Mouse (Mus musculus): ENCODE measurements around the gene Fbxw8. TPM values are rescaled to one million over a fixed set of nuclear protein-coding genes. Genes with fewer than 3 reads are reported as not detected.

Fbxw8 gene
- polyA plus RNA-seq, 1 experiment from 2014 or later: 42.9 TPM

GRCm38 (mm10) chr5:118128651-118129050 is 26.6 kb downstream of the Fbxw8 start:
- Histone ChIP-seq H3K9ac (replicated peaks) (no peak overlapping the region), H3K27me3 (no peaks in the 10 kb centered on the region), H3K4me3 (replicated peaks) (no peak overlapping the region), H3K27ac (no peak overlapping the region), H3K4me1 (replicated peaks) (peaks cover 2% of the 10 kb centered on the region; the same call in 1 of the 2 replicates), H3K9me3 (no peaks in the 10 kb centered on the region), H3K4me2 (no peak overlapping the region), H3K36me3 (peaks cover 78% of the 10 kb centered on the region)
- no peak for ATAC-seq (ENCODE audit: insufficient number of reproducible peaks, insufficient read depth, low FRiP score, low TSS enrichment, low read depth)
- 78% methylated on average over 9 of the region's 9 CpGs for WGBS

GRCm38 (mm10) chr5:118128208-118128607 is 27.1 kb downstream of the Fbxw8 start:
- Histone ChIP-seq H3K9ac (replicated peaks) (no peak overlapping the region), H3K4me2 (no peak overlapping the region), H3K36me3 (peaks cover 80% of the 10 kb centered on the region), H3K27ac (no peak overlapping the region), H3K27me3 (no peaks in the 10 kb centered on the region), H3K4me3 (replicated peaks) (no peak overlapping the region), H3K4me1 (replicated peaks) (peaks cover 6% of the 10 kb centered on the region; the same call in 1 of the 2 replicates), H3K9me3 (no peaks in the 10 kb centered on the region)
- ATAC-seq (ENCODE audit: insufficient number of reproducible peaks, insufficient read depth, low FRiP score, low TSS enrichment, low read depth): no peak
- 74% methylated on average over 6 of the region's 6 CpGs for WGBS

GRCm38 (mm10) chr5:118126671-118127070 is 28.6 kb downstream of the Fbxw8 start:
- Histone ChIP-seq H3K9me3 (no peaks in the 10 kb centered on the region), H3K4me2 (no peak overlapping the region), H3K9ac (replicated peaks) (no peak overlapping the region), H3K4me1 (replicated peaks) (peaks cover 6% of the 10 kb centered on the region; the same call in 1 of the 2 replicates), H3K27ac (no peak overlapping the region), H3K36me3 (peaks cover 78% of the 10 kb centered on the region), H3K27me3 (no peaks in the 10 kb centered on the region), H3K4me3 (replicated peaks) (no peak overlapping the region)
- 89% methylated on average over 4 of the region's 4 CpGs for whole genome bisulfite sequencing
- no peak for ATAC-seq (ENCODE audit: insufficient number of reproducible peaks, insufficient read depth, low FRiP score, low TSS enrichment, low read depth)

- no peaks in the 10 kb centered on the region for H3K9me3 ChIP-seq
- WGBS: 61% methylated on average over 10 of the region's 10 CpGs
- H3K27me3 ChIP-seq: no peaks in the 10 kb centered on the region
- H3K4me2 ChIP-seq: no peak overlapping the region
- no peak overlapping the region for H3K4me3 ChIP-seq (replicated peaks)
- peaks cover 70% of the 10 kb centered on the region for H3K36me3 ChIP-seq
- ATAC-seq (ENCODE audit: insufficient number of reproducible peaks, insufficient read depth, low FRiP score, low TSS enrichment, low read depth): no peak
- no peak overlapping the region for H3K9ac ChIP-seq (replicated peaks)
- H3K27ac ChIP-seq: no peak overlapping the region
- peaks cover 31% of the 10 kb centered on the region for H3K4me1 ChIP-seq (replicated peaks)
Measured at GRCm38 (mm10) chr5:118123096-118123495, 32.2 kb downstream of the Fbxw8 start.

GRCm38 (mm10) chr5:118121928-118122327 is 33.3 kb downstream of the Fbxw8 start:
- Histone ChIP-seq H3K4me2 (no peak overlapping the region), H3K27me3 (no peaks in the 10 kb centered on the region), H3K4me3 (replicated peaks) (no peak overlapping the region), H3K9ac (replicated peaks) (no peak overlapping the region), H3K9me3 (no peaks in the 10 kb centered on the region), H3K36me3 (peaks cover 69% of the 10 kb centered on the region), H3K4me1 (replicated peaks) (peaks cover 31% of the 10 kb centered on the region), H3K27ac (no peak overlapping the region)
- no peak for ATAC-seq (ENCODE audit: insufficient number of reproducible peaks, insufficient read depth, low FRiP score, low TSS enrichment, low read depth)
- WGBS: 88% methylated on average over 4 of the region's 4 CpGs

- Histone ChIP-seq H3K9me3 (no peaks in the 10 kb centered on the region), H3K36me3 (peaks cover 60% of the 10 kb centered on the region), H3K9ac (replicated peaks) (no peak overlapping the region; the same call in 1 of the 2 replicates), H3K27me3 (no peaks in the 10 kb centered on the region), H3K27ac (no peak overlapping the region), H3K4me1 (replicated peaks) (peaks cover 31% of the 10 kb centered on the region), H3K4me3 (replicated peaks) (no peak overlapping the region), H3K4me2 (no peak overlapping the region)
- ATAC-seq (ENCODE audit: insufficient number of reproducible peaks, insufficient read depth, low FRiP score, low TSS enrichment, low read depth): no peak
- WGBS: 52% methylated on average over 2 of the region's 2 CpGs
Measured at GRCm38 (mm10) chr5:118120670-118121069, 34.6 kb downstream of the Fbxw8 start.

GRCm38 (mm10) chr5:118118922-118119321 is 36.3 kb downstream of the Fbxw8 start:
- Histone ChIP-seq H3K9me3 (no peaks in the 10 kb centered on the region), H3K4me1 (replicated peaks) (peaks cover 31% of the 10 kb centered on the region), H3K27ac (peak overlapping the region; percentile 46; the same call in 1 of the 2 replicates), H3K36me3 (peaks cover 55% of the 10 kb centered on the region), H3K27me3 (no peaks in the 10 kb centered on the region), H3K4me2 (no peak overlapping the region), H3K4me3 (replicated peaks) (no peak overlapping the region), H3K9ac (replicated peaks) (no peak overlapping the region)
- no peak for ATAC-seq (ENCODE audit: insufficient number of reproducible peaks, insufficient read depth, low FRiP score, low TSS enrichment, low read depth)
- WGBS: 88% methylated on average over 5 of the region's 5 CpGs

GRCm38 (mm10) chr5:118118351-118118750 is 36.9 kb downstream of the Fbxw8 start:
- no peaks in the 10 kb centered on the region for H3K27me3 ChIP-seq
- no peaks in the 10 kb centered on the region for H3K9me3 ChIP-seq
- no peak overlapping the region for H3K9ac ChIP-seq (replicated peaks)
- peaks cover 27% of the 10 kb centered on the region for H3K4me1 ChIP-seq (replicated peaks)
- H3K4me3 ChIP-seq (replicated peaks): no peak overlapping the region
- 0 out of 2 replicates have a peak overlapping the region, but pooled peaks have one; percentile 46 for H3K27ac ChIP-seq
- H3K36me3 ChIP-seq: peaks cover 55% of the 10 kb centered on the region
- 87% methylated on average over 3 of the region's 3 CpGs for WGBS
- H3K4me2 ChIP-seq: no peak overlapping the region
- no peak for ATAC-seq (ENCODE audit: insufficient number of reproducible peaks, insufficient read depth, low FRiP score, low TSS enrichment, low read depth)

GRCm38 (mm10) chr5:118113617-118114016 is 41.6 kb downstream of the Fbxw8 start:
- Histone ChIP-seq H3K4me1 (replicated peaks) (no peaks in the 10 kb centered on the region), H3K27ac (no peak overlapping the region), H3K36me3 (peaks cover 76% of the 10 kb centered on the region), H3K4me2 (no peak overlapping the region), H3K27me3 (no peaks in the 10 kb centered on the region), H3K9ac (replicated peaks) (no peak overlapping the region), H3K9me3 (no peaks in the 10 kb centered on the region), H3K4me3 (replicated peaks) (no peak overlapping the region)
- no peak for ATAC-seq (ENCODE audit: insufficient number of reproducible peaks, insufficient read depth, low FRiP score, low TSS enrichment, low read depth)
- WGBS: 84% methylated on average over 12 of the region's 13 CpGs

GRCm38 (mm10) chr5:118113043-118113442 is 42.2 kb downstream of the Fbxw8 start:
- H3K27ac ChIP-seq: no peak overlapping the region
- no peaks in the 10 kb centered on the region for H3K27me3 ChIP-seq
- no peak for ATAC-seq (ENCODE audit: insufficient number of reproducible peaks, insufficient read depth, low FRiP score, low TSS enrichment, low read depth)
- no peaks in the 10 kb centered on the region for H3K4me1 ChIP-seq (replicated peaks)
- 92% methylated on average over 7 of the region's 7 CpGs for WGBS
- no peaks in the 10 kb centered on the region for H3K9me3 ChIP-seq
- no peak overlapping the region for H3K4me3 ChIP-seq (replicated peaks)
- H3K9ac ChIP-seq (replicated peaks): no peak overlapping the region
- H3K36me3 ChIP-seq: peaks cover 79% of the 10 kb centered on the region
- no peak overlapping the region for H3K4me2 ChIP-seq

- H3K27ac ChIP-seq: no peak overlapping the region
- no peak overlapping the region for H3K4me2 ChIP-seq
- 88% methylated on average over 7 of the region's 7 CpGs for WGBS
- H3K4me1 ChIP-seq (replicated peaks): no peaks in the 10 kb centered on the region
- ATAC-seq (ENCODE audit: insufficient number of reproducible peaks, insufficient read depth, low FRiP score, low TSS enrichment, low read depth): no peak
- no peak overlapping the region for H3K9ac ChIP-seq (replicated peaks)
- H3K4me3 ChIP-seq (replicated peaks): no peak overlapping the region
- no peaks in the 10 kb centered on the region for H3K27me3 ChIP-seq
- no peaks in the 10 kb centered on the region for H3K9me3 ChIP-seq
- H3K36me3 ChIP-seq: peaks cover 86% of the 10 kb centered on the region
Measured at GRCm38 (mm10) chr5:118108794-118109440, 46.3 kb downstream of the Fbxw8 start.

All from limb, embryonic 12.5 days (tissue).